Mouse (Mus musculus): Measurements from ENCODE around the gene Tbc1d10b. TPM values are rescaled to one million over a fixed set of nuclear protein-coding genes. Genes with fewer than 3 reads are reported as not detected.
A peak's percentile ranks its signal among the peaks of the same experiment; 100 is the strongest.
"Not testable (repeated sequence)": the region's sequence is repeated elsewhere in the genome, so short reads cannot be mapped to it uniquely, and the experiment has no call there.

Gene Tbc1d10b
- total RNA-seq, 2 experiments from 2014 or later: 29.2 to 30.5 TPM

- DNase-seq: no peak
- intact Hi-C loops (cut with DNase I): no loop called here
Measured at GRCm38 (mm10) chr7:127209851-127210250, 1.6 kb upstream of the Tbc1d10b start.

GRCm38 (mm10) chr7:127208553-127209438, 528 bp upstream of the Tbc1d10b start, which contains the start of gene Mylpf:
Gene Mylpf, plus strand, starts transcription at chr7:127208890.
- DNase-seq: peak; percentile 96 to 98
- intact Hi-C loops (cut with DNase I): loop anchor here (1.0 kb wide), 1 partner anchor 12 kb away; the partner anchor contains the start of gene Cd2bp2

- DNase-seq: peak; percentile 27 to 34
- intact Hi-C loops (cut with DNase I): loop anchor here (1.0 kb wide), 1 partner anchor 11 kb away; the partner anchor contains the start of gene Cd2bp2
Measured at GRCm38 (mm10) chr7:127207374-127208294, 634 bp downstream of the Tbc1d10b start.

GRCm38 (mm10) chr7:127206606-127207005, 1.7 kb downstream of the Tbc1d10b start:
- DNase-seq: no peak
- intact Hi-C loops (cut with DNase I): no loop called here

- intact Hi-C loops (cut with DNase I): loop anchor here (1.0 kb wide), 2 partner anchors 8 to 12 kb away; partner anchors contain the start of genes Mylpf and Tbc1d10b
- DNase-seq: no peak
Measured at GRCm38 (mm10) chr7:127196484-127196883, 11.8 kb downstream of the Tbc1d10b start.

- intact Hi-C loops (cut with DNase I): loop anchor here (1.0 kb wide), 2 partner anchors 9 to 13 kb away; partner anchors contain the start of genes Mylpf and Tbc1d10b
- peak; percentile 89 to 93 for DNase-seq
Measured at GRCm38 (mm10) chr7:127195544-127196295, 12.5 kb downstream of the Tbc1d10b start, which contains the start of gene Cd2bp2. Gene Cd2bp2, minus strand, starts transcription at chr7:127196050.

DNA sequence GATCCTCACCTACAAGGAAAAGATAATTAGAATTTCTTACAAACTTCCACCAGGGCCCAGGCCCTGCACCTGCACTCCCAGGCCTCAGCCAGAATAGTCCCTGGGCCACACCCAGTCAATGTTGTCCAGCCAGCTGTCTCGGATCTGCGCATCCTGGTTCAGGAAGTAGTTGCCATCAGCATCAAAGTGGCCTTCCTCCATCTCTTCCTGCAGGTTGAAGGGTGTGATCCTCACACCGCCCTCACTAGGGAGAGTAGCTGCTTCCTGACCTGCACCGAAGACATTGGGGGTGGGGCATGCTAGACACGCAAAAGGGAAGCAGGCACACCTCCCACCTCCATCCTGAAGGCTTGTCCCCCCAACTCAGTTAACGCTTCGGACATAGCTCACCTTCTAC, 13.6 kb downstream of the Tbc1d10b start:
- no peak for DNase-seq
- intact Hi-C loops (cut with DNase I): no loop called here

DNA sequence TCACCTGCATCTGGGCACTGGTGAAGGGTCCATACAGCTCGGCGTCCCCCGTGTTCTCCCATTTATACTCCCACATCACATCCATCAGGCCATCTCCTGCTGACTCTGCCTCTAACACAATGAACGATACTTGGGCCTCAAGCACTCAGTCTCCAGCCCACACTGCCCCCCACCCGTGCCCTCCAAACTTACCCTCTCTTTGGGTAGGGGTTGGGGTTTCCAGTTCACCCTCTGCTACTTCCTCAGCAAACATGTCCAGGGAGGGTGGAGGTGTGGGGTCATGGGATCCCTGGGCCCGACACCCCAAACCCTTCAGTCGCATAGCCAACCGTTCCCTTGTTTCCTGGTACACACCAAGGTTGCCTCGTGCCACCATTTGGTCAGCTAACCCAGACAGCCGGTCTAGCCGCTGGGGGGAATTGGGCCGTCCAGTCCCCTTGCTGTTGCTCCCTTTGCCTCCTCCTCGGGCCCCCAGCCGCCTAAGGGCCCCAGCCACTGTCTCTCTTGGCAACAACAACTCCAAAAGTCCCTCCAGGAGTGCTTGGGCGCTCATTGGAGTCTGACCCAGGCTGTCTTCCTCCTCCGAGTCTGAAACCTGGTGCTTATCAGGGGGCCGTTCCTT, 14.1 kb downstream of the Tbc1d10b start:
- DNase-seq: no peak
- intact Hi-C loops (cut with DNase I): no loop called here

GRCm38 (mm10) chr7:127192989-127193388, 15.3 kb downstream of the Tbc1d10b start:
- DNase-seq: no peak
- intact Hi-C loops (cut with DNase I): no loop called here

GRCm38 (mm10) chr7:127190672-127191071, 17.6 kb downstream of the Tbc1d10b start:
- intact Hi-C loops (cut with DNase I): no loop called here
- DNase-seq: no peak

DNA sequence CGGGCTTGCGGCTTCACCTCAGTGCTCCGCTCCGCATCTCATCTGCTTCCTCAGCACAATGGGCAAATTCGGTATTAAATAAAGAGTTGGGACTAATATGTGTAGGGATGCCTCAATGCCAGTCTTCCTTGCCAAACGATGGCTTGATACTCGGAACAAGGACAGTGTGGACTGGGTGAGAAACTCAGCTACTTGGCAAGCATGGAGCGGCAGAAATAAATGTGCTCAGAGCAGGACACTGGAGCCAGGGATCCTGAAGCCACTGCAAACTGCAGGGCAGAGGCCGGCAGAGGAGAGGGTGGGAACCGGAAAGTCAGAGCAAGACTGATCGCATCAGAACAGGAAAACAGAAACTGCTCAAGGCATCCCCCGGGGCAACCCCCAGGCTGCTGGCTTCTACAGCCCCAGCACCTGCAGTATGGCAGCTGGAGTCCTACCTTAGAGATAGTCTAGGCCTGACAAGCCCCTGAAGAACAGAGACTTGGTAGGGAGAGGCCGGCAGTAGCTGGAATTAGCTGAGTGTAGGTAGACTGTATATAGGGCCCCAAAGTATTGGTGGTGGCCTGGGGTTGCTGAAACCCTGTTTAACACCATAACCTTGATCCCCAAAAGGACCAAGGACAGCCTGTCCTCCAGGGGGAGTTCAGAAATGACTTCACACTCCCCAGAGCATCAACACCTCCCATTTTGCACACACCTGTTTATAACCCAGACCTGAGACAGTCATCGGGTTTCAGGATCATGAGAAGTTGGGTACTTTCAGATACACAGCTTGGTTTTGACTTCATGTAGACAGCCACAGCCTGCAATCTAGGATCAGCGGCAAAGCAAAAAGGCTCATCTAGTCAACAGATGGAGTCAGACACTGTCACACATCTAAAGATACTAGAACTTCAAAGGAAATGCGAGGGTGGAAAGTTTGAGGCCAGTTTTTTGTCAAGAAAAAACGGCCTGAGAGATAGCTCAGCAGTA, 19.7 kb downstream of the Tbc1d10b start:
- intact Hi-C loops (cut with DNase I): loop anchor here (5.0 to 10.0 kb wide), 2 partner anchors 51 to 264 kb away; partner anchors contain the start of genes Kctd13, Spn and Tmem219
- DNase-seq: no peak

- intact Hi-C loops (cut with DNase I): loop anchor here (5.0 to 10.0 kb wide), 2 partner anchors 50 to 263 kb away; partner anchors contain the start of genes Kctd13, Spn and Tmem219
- DNase-seq: no peak
Measured at GRCm38 (mm10) chr7:127187351-127187750, 20.9 kb downstream of the Tbc1d10b start.

DNA sequence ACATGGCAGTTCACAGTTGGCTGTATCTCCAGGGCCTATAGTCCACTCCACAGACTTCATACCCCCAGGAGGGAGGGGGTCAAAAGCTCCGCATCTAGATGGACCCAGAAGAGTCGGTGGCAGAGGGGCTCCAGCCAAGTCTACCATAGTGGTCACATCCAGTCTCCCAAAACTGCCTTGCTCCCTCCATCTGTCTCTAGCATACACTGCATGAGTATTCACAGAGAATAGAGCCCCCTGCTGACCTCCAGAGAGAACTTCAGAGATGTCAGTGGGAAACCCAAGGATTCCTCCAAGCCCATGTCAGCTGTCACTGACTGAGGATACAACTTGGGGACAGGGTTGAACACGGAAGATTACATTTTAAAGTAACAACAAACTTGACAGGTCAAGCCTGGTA, 22.7 kb downstream of the Tbc1d10b start:
- intact Hi-C loops (cut with DNase I): loop anchor here (5.0 to 10.0 kb wide), 2 partner anchors 48 to 261 kb away; partner anchors contain the start of genes Kctd13, Spn and Tmem219
- no peak for DNase-seq

- intact Hi-C loops (cut with DNase I): loop anchor here (5.0 to 10.0 kb wide), 2 partner anchors 47 to 260 kb away; partner anchors contain the start of genes Kctd13, Spn and Tmem219
- no peak for DNase-seq
Measured at GRCm38 (mm10) chr7:127184720-127185119, 23.5 kb downstream of the Tbc1d10b start.

GRCm38 (mm10) chr7:127183828-127184227, 24.4 kb downstream of the Tbc1d10b start:
- intact Hi-C loops (cut with DNase I): loop anchor here (10.0 kb wide), 1 partner anchor 259 kb away; the partner anchor contains the start of genes Kctd13 and Tmem219
- DNase-seq: no peak

GRCm38 (mm10) chr7:127183345-127183744, 24.9 kb downstream of the Tbc1d10b start:
- intact Hi-C loops (cut with DNase I): loop anchor here (10.0 kb wide), 1 partner anchor 259 kb away; the partner anchor contains the start of genes Kctd13 and Tmem219
- no peak for DNase-seq

GRCm38 (mm10) chr7:127181724-127182123, 26.5 kb downstream of the Tbc1d10b start:
- intact Hi-C loops (cut with DNase I): loop anchor here (10.0 kb wide), 1 partner anchor 257 kb away; the partner anchor contains the start of genes Kctd13 and Tmem219
- not testable (repeated sequence) for DNase-seq
